Mouse (Mus musculus) common myeloid progenitor, adult 5-6 weeks (primary cell): ENCODE data around the gene Pvalb. TPM values are rescaled to one million over a fixed set of nuclear protein-coding genes. Genes with fewer than 3 reads are reported as not detected.

Experiments
- ATAC-seq: replicated peaks from 2 replicates; pipeline ENCODE4 v1.8.0; 2016; ENCODE audit warnings: low read depth, mild to moderate bottlenecking, moderate TSS enrichment, inconsistent platforms; ENCODE audit not compliant: poor library complexity, severe bottlenecking
- total RNA-seq: library from RNA; stranded (forward); fragments of 200-1000, 187-1606 nt; gene quantifications from 2 replicates; pipeline ENCODE4 v1.2.3, GENCODE M21; 2017

Pvalb gene
- total RNA-seq, result not detected in 2 replicates

DNA sequence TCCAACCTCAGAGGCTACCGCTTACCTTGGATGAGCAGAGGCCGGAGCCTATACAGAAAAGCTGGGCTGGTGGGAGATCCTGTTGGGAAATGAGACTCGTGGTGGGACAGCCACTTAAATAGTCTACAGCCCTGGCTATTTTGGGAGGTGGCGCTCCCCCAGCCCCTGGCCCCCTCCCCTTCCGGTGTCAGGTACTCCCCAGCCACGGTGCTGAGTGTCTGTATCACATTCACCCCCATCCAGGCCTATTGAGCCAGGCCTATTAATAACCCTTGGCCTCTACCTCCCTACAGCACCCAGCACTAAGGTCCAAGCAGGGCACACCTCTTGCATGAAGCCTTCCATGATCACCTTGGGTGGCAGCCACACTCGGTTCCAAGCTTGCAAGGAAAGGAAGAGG is at the start of gene Pvalb:
Gene Pvalb (minus strand): TSS at position 89 of the 400 bp plus-strand sequence.
- ATAC-seq, result no peak

- no peak for ATAC-seq
Measured at GRCm38 (mm10) chr15:78254751-78255150, 48.6 kb upstream of the Pvalb start.

DNA sequence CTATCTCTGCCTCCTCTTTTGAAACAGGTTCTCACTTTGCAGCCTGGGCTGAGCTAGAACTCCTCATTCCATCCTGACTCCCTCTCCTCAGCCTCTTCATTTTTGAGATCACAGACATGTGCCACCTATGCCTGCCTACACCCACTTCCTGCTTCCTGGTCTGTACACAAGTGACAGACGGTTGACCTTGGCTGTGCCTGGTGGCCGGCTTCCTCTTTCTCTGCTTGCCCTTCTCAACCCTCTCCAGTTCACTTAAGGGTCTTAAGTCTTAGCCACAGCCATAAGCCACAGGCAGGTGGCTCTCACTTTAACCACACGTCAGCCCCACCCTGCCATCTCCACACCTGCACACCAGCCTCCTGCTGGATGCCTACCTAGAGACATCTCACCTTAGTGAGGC is 42.2 kb upstream of the Pvalb start:
- peak; percentile 61 for ATAC-seq

DNA sequence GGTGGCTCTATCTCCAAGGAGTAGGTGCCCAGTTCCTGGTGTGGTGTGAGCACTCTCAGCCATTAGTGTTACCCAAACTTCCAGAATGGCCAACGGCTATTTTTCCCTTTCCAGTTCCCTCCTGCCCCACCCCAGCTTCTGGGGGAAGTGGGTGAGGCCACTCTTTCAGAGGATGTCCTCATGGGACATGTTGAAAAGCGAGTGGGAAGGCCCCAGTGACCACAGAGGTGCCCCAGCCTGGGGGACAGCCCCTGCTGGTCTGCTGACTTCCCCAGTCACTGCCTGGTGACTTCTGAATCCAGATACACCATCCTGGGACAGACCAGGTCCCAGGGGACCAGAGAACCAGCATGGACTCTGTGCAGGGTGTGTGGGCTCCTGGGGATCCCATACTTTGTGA is 41.5 kb upstream of the Pvalb start:
- ATAC-seq, result no peak; the same call in 1 of the 2 replicates

- no peak for ATAC-seq
Measured at GRCm38 (mm10) chr15:78246143-78247116, 40.2 kb upstream of the Pvalb start.

- peak; percentile 75 for ATAC-seq
Measured at GRCm38 (mm10) chr15:78244695-78245492, 38.7 kb upstream of the Pvalb start, which contains the start of gene Ncf4. Gene Ncf4 (plus strand): TSS chr15:78244801.

DNA sequence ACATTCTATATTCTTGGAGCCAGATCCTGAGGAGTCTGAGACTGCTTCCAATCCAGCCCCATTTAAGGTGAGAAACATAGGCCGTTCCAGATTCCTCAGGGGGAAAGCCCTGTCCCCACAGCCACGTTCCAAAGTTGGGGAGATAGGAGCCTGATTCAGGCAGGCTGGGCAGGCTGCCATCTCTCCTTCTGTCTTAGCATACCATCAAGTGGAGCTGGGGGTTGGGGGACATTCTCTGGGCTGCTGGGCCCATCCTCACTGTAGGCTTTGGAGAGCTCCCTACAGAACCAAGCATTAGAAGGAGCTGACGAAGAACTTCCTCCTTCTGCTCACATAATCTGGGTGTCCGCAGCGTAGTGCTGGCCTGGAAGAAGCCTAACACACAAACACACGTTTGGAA is 37.6 kb upstream of the Pvalb start:
- ATAC-seq, result no peak

- ATAC-seq, result no peak
Measured at GRCm38 (mm10) chr15:78243061-78243460, 36.9 kb upstream of the Pvalb start.

DNA sequence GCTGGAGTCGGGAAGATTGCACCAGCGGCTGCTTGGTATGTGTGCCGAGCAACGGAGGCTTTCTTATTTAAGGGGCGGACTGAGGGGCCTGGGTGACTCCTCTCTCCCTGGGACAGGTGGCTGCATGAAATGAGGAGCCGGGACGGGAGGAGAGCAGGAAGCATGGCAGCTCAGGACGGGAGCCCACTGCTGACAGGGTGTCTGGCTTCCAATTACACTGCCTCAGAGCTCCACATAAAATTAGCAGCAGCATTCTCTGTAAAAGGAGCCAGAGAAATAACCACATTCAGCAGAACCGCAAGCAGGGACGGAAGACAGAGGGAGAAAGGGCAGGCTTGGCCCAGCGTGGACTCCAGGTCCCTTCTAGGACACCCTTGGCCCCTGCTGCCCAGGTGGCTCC is 35.1 kb upstream of the Pvalb start:
- no peak for ATAC-seq

DNA sequence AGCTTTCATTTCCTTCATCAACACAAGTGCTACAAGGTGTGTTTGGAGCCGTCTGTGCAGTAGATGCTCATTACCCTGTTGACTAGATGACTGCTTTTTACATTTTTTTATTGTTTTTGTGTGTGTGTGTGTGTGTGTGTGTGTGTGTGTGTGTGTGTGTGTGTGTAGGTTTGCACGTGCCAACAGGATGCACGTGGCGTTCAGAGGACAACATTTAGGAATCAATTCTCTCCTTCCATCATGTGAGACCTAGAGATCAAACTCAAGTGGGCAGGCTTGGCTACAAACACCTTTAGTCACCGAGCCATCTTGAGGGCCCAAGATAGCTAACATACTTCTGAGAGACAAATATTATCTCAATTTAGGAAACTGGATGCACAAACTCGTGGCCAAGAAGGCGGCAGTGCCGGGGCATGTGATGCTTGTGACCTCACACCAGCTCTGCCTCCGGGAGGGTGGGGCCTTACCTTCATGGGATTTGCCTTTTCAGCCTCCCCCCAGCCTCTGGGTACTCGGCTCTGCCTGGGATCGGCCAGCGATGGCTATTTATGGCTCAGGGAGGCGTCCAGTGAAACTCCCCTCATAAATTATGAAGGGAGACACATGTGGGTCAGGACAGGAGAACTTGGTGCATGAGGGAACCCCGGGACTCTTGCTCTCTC is 33.9 kb upstream of the Pvalb start:
- no peak for ATAC-seq

DNA sequence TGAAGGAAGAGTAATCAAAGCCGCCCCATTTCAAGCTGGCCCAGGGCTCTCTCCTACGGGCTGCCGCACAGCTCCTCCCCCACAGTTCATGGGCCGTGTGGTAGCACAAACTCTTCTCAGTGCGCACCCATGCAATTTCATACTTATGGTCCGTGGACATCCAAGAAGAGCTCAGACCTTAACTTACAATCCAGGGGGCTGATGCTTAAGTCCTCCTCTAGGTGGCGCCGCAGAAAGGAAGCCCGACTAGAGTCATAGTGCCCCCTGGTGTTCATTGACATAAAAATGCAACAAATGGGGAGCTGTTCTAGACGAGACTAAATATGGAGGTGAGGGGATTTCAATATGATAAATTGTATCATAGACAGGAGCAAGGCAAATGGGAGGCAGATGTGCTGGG is 33.3 kb upstream of the Pvalb start:
- peak; percentile 81 for ATAC-seq

GRCm38 (mm10) chr15:78234823-78235509 is 28.8 kb upstream of the Pvalb start:
- no peak for ATAC-seq

- no peak for ATAC-seq
Measured at GRCm38 (mm10) chr15:78231346-78232331, 25.4 kb upstream of the Pvalb start.

- no peak for ATAC-seq
Measured at GRCm38 (mm10) chr15:78227816-78228215, 21.6 kb upstream of the Pvalb start.

- no peak for ATAC-seq
Measured at GRCm38 (mm10) chr15:78215269-78215668, 9.1 kb upstream of the Pvalb start.

- no peak for ATAC-seq
Measured at GRCm38 (mm10) chr15:78211367-78211766, 5.2 kb upstream of the Pvalb start.

DNA sequence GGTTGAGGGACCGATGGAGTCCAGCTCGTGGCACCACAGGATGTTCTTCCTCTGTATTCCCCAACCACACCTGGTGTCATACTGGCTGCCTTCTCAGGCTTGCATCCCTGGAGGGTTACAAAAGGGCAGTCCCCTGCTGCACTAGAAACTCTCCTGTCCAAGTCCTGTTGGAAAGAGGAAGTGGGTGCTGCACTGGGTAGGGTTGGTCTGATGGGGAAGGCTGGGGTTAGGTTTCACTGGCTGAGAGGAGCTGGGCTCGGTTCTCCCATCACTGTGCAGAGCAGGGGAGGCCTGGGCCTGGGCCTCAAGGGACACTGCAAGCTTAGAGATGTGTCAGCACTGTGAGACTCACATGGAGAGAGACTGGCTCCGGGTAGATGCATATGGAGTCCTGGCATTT is 4.0 kb upstream of the Pvalb start:
- peak; percentile 58; the same call in 1 of the 2 replicates for ATAC-seq

DNA sequence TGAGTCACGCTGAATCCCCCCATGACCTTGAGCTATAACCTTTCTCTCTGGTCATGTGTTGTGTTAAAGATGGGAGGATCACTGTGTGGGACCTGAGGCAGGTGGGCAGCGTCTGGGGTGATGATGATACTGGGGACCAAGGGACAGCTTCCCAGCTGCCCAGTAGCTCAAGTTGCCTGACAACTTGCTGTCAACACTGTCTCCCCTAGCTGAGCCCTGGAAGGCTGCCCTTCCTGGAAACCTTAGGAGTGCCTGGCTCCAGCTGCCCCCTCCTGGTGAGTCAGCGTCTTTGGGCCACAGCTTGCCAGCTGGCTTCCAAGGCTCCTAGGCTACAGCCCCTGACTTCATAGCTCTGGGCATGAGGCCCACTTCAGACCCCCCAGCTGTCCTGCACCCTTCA is 1.0 kb downstream of the Pvalb start:
- ATAC-seq, result no peak
